Mouse (Mus musculus): Measurements from ENCODE around the gene Thoc6. TPM values are rescaled to one million over a fixed set of nuclear protein-coding genes. Genes with fewer than 3 reads are reported as not detected.

Thoc6 gene
- total RNA-seq, 2 experiments from 2014 or later, result 21.0 to 21.1 TPM

GRCm38 (mm10) chr17:23679127-23679835 lies 5.6 kb upstream of the Thoc6 start, which contains the start of gene Cldn6:
Gene Cldn6 (plus strand): TSS chr17:23679249.
- intact Hi-C loops (cut with DNase I), result no loop called here
- DNase-seq, result no peak

GRCm38 (mm10) chr17:23677236-23677679 lies 3.6 kb upstream of the Thoc6 start, which contains the start of gene Tnfrsf12a:
Gene Tnfrsf12a (minus strand): TSS chr17:23677468.
- intact Hi-C loops (cut with DNase I), result loop anchor here (1.0 kb wide), 1 partner anchor 22 kb away; no protein-coding TSS in a partner anchor
- peak; percentile 89 to 90 for DNase-seq

- peak; percentile 77 to 78 for DNase-seq
- intact Hi-C loops (cut with DNase I), result loop anchor here (1.0 kb wide), 1 partner anchor 23 kb away; no protein-coding TSS in a partner anchor
Observed at GRCm38 (mm10) chr17:23676473-23677031, 2.9 kb upstream of the Thoc6 start.

GRCm38 (mm10) chr17:23675564-23676281 lies 2.0 kb upstream of the Thoc6 start:
- peak; percentile 69 to 71 for DNase-seq
- intact Hi-C loops (cut with DNase I), result no loop called here

- DNase-seq, result peak; percentile 77 to 83
- intact Hi-C loops (cut with DNase I), result no loop called here
Observed at GRCm38 (mm10) chr17:23675127-23675526, 1.4 kb upstream of the Thoc6 start.

- DNase-seq, result peak; percentile 69 to 70
- intact Hi-C loops (cut with DNase I), result no loop called here
Observed at GRCm38 (mm10) chr17:23674271-23674952, 730 bp upstream of the Thoc6 start.

GRCm38 (mm10) chr17:23672761-23673160 lies 921 bp downstream of the Thoc6 start:
- no peak for DNase-seq
- intact Hi-C loops (cut with DNase I), result no loop called here

GRCm38 (mm10) chr17:23671519-23671918 lies 2.2 kb downstream of the Thoc6 start:
- no peak for DNase-seq
- intact Hi-C loops (cut with DNase I), result no loop called here

GRCm38 (mm10) chr17:23670516-23671074 lies 3.1 kb downstream of the Thoc6 start:
- intact Hi-C loops (cut with DNase I), result no loop called here
- no peak for DNase-seq

- intact Hi-C loops (cut with DNase I), result no loop called here
- no peak for DNase-seq
Observed at GRCm38 (mm10) chr17:23665511-23665910, 8.2 kb downstream of the Thoc6 start.

GRCm38 (mm10) chr17:23664556-23665021 lies 9.1 kb downstream of the Thoc6 start:
- intact Hi-C loops (cut with DNase I), result loop anchor here (5.0 kb wide), 1 partner anchor 43 kb away; no protein-coding TSS in a partner anchor
- DNase-seq, result peak in 1 of 2 experiments; percentile 48

GRCm38 (mm10) chr17:23661526-23661925 lies 12.2 kb downstream of the Thoc6 start:
- peak in 1 of 2 experiments; percentile 33 for DNase-seq
- intact Hi-C loops (cut with DNase I), result loop anchor here (5.0 kb wide), 1 partner anchor 46 kb away; no protein-coding TSS in a partner anchor

GRCm38 (mm10) chr17:23660876-23661200 lies 12.8 kb downstream of the Thoc6 start:
- no peak for DNase-seq
- intact Hi-C loops (cut with DNase I), result loop anchor here (5.0 kb wide), 1 partner anchor 46 kb away; no protein-coding TSS in a partner anchor

GRCm38 (mm10) chr17:23660117-23660875 lies 13.4 kb downstream of the Thoc6 start, which contains the start of gene Bicdl2:
Gene Bicdl2 (plus strand): TSS chr17:23660506.
- DNase-seq, result peak in 1 of 2 experiments; percentile 38

GRCm38 (mm10) chr17:23658450-23658849 lies 15.2 kb downstream of the Thoc6 start:
- intact Hi-C loops (cut with DNase I), result no loop called here
- DNase-seq, result no peak

More at GRCm38 (mm10) chr17:23660117-23660875, 13.4 kb downstream of the Thoc6 start, which contains the start of gene Bicdl2:
- intact Hi-C loops (cut with DNase I), result loop anchor here (5.0 kb wide), 1 partner anchor 47 kb away; no protein-coding TSS in a partner anchor

- no peak for DNase-seq
- intact Hi-C loops (cut with DNase I), result no loop called here
Observed at GRCm38 (mm10) chr17:23654410-23654809, 19.3 kb downstream of the Thoc6 start.

GRCm38 (mm10) chr17:23654001-23654400 lies 19.7 kb downstream of the Thoc6 start:
- intact Hi-C loops (cut with DNase I), result no loop called here
- DNase-seq, result no peak

- DNase-seq, result no peak
- intact Hi-C loops (cut with DNase I), result no loop called here
Observed at GRCm38 (mm10) chr17:23653324-23653723, 20.4 kb downstream of the Thoc6 start.

GRCm38 (mm10) chr17:23651363-23651762 lies 22.3 kb downstream of the Thoc6 start:
- intact Hi-C loops (cut with DNase I), result no loop called here

More at GRCm38 (mm10) chr17:23651363-23651762, 22.3 kb downstream of the Thoc6 start:
- DNase-seq, result no peak
